Mouse (Mus musculus) heart, postnatal 0 days (tissue): Measurements from ENCODE around the gene Tenm2.

ENCODE experiments used
- CTCF ChIP-seq: IDR thresholded peaks from 2 replicates; pipeline ENCODE4 v1.5.1; 2016; ENCODE audit warnings: antibody characterized with exemption, control low read depth, low read depth
- EP300 ChIP-seq: IDR thresholded peaks from 2 replicates; pipeline ENCODE4 v1.6.1; 2016; ENCODE audit warnings: antibody characterized with exemption, low read depth

DNA sequence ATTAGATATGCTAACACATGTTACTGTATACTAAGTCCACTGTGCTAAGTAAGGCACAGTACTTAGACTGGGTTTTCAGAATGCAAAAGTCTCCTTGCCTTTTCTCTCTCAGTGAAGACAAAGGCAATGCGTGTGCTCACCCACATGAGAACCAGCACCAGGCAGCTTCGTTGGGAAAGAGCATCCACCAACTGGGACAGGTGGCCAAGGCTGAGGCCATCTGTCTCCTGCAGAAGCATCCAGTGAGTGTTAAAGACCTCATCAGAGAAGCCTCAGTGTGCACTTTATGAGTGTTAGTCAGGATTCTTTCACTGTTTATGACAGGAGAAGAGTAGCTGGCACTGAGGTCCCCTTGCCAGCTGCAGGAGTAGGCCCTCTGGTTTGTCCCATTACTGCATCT lies 669.6 kb downstream of the Tenm2 start:
- TF ChIP-seq CTCF (no peak), EP300 (no peak)
